8 mouse cellular contexts compared by ENCODE assay signal in genomic region chr9:31912921-31913738, GRCm38 (mm10). TPM values are rescaled to one million over a fixed set of nuclear protein-coding genes. Genes with fewer than 3 reads are reported as not detected.
DNase-seq lines count a peak whose midpoint lies in the region; ATAC-seq and TF ChIP-seq lines count a peak whose summit lies in the region.

Gene Barx2 (minus strand): TSS chr9:31913462.

- peak; percentile 91 for TF ChIP-seq CTCF in Patski (IDR thresholded peaks at IDR 0.05)

- peak within 1 kb of the TSS; percentile 61 for H3K4me3 ChIP-seq in hindbrain, embryonic 13.5 days

- CTCF ChIA-PET in Patski (lab: Charles Lee) = interaction anchor here (1.6 kb wide), 1 partner anchor 52 kb away, joined by 5 read pairs; no protein-coding TSS in a partner anchor

- DNase-seq in Patski (ENCODE audit: low read depth, low spot score) (no peak), MN1 (ENCODE audit: low spot score) (no peak)
- peak; percentile 37 to 57 for DNase-seq in cerebellum, postnatal 4 days (ENCODE audit: low spot score in 2 of 2)
- DNase-seq in gastrocnemius, adult 18-20 months (ENCODE audit: low spot score) = peak; percentile 54
- DNase-seq in layer of hippocampus, postnatal 36 days = peak; percentile 59
- DNase-seq in lung, postnatal 10 days = peak; percentile 66
- peak; percentile 76 for DNase-seq in right cerebral cortex, postnatal 14 days

- no peak for ATAC-seq in Patski
- peak; percentile 78 for ATAC-seq in hindbrain, embryonic 13.5 days (ENCODE audit: low FRiP score)

- POLR2A ChIA-PET in Patski (lab: Charles Lee) = interaction anchor here (1.3 to 1.4 kb wide), 2 partner anchors 221 to 229 kb away, joined by 3 to 5 read pairs; no protein-coding TSS in a partner anchor

- H3K4me2 ChIP-seq in hindbrain, embryonic 13.5 days = peak within 1 kb of the TSS; percentile 99

- H3K9me3 ChIP-seq in hindbrain, embryonic 13.5 days = no peaks in the 10 kb centered on the region

- under 1% methylated on average over 81 of the region's 81 CpGs for WGBS in hindbrain, embryonic 13.5 days

- peaks cover 28% of the 10 kb centered on the region for H3K4me1 ChIP-seq in hindbrain, embryonic 13.5 days (replicated peaks)

- in situ Hi-C loops in Patski (cut with MboI; ENCODE audit: low pct_unique_long_range_greater_than_20kb) = loop anchor here (5.0 kb wide), 1 partner anchor 221 kb away; no protein-coding TSS in a partner anchor

- H3K27me3 ChIP-seq in Patski = peaks cover 9% of the 10 kb centered on the region
- peaks cover 93% of the 10 kb centered on the region for H3K27me3 ChIP-seq in hindbrain, embryonic 13.5 days

- H3K27ac ChIP-seq in hindbrain, embryonic 13.5 days = no peak within 1 kb of the TSS

- no peaks in the 10 kb centered on the region for H3K36me3 ChIP-seq in hindbrain, embryonic 13.5 days

- H3K9ac ChIP-seq in hindbrain, embryonic 13.5 days = peak within 1 kb of the TSS; percentile 70

RNA-seq across cellular contexts. Expression of gene Barx2, which starts in this region (rescaled TPM):
- polyA plus RNA-seq in Patski (2021) = 19.4 TPM
- total RNA-seq in gastrocnemius, adult 18-20 months (2021) = 10 to 100 TPM in 1 of 2 experiments, 1 to 10 TPM in 1; 4.2 to 13.0 TPM
- polyA plus RNA-seq in hindbrain, embryonic 13.5 days (2015; fragmentation: Nextera tagmentation; extraction: Ambion mirVana) = not detected in 2 replicates
- total RNA-seq in layer of hippocampus, postnatal 36 days (2021) = under 1 TPM; 0.57 to 0.76 TPM

Comparison
In these comparisons a context has a peak if more than half of its experiments do, and no peak if none do; other contexts are left out.
1. RNA of gene Barx2 (polyA plus RNA-seq): 19.4 TPM in Patski (single experiment); not detected in hindbrain, embryonic 13.5 days; every median in the first group is over 10 times any median in the second.
2. Peak in ATAC-seq, H3K4me3 ChIP-seq, H3K9ac ChIP-seq and H3K4me2 ChIP-seq in hindbrain, embryonic 13.5 days; RNA of the gene not detected or under 1 TPM.
3. Peak in DNase-seq in layer of hippocampus, postnatal 36 days; RNA of the gene not detected or under 1 TPM.
4. DNase-seq: peak in cerebellum, postnatal 4 days (2 of 2), gastrocnemius, adult 18-20 months (single experiment), lung, postnatal 10 days (single experiment) and right cerebral cortex, postnatal 14 days (single experiment); none in Patski (single experiment) and MN1 (single experiment).